Mouse (Mus musculus): ENCODE measurements around the gene Gnat1. TPM values are rescaled to one million over a fixed set of nuclear protein-coding genes. Genes with fewer than 3 reads are reported as not detected.

Gene Gnat1
- polyA plus RNA-seq, 1 experiment from 2014 or later = 1.9 TPM

GRCm38 (mm10) chr9:107648767-107649166, 30.7 kb downstream of the Gnat1 start:
- Histone ChIP-seq H3K36me3 (ENCODE audit: control insufficient read depth, insufficient read depth) (no peaks in the 10 kb centered on the region; the same call in 1 of the 2 replicates), H3K4me3 (ENCODE audit: low read depth, low read length) (no peak overlapping the region), H3K9ac (ENCODE audit: low read depth, low read length) (no peak overlapping the region), H3K9me3 (ENCODE audit: control insufficient read depth) (no peaks in the 10 kb centered on the region), H3K27ac (ENCODE audit: low read depth, low read length) (no peak overlapping the region), H3K4me2 (replicated peaks; ENCODE audit: low read depth) (no peak overlapping the region), H3K4me1 (replicated peaks; ENCODE audit: control insufficient read depth, insufficient read depth, low read length) (peaks cover 3% of the 10 kb centered on the region; the same call in 1 of the 2 replicates), H3K27me3 (replicated peaks; ENCODE audit: control insufficient read depth, insufficient read depth, low read length) (no peaks in the 10 kb centered on the region)
- 47% methylated on average over 3 of the region's 3 CpGs for WGBS
- TF ChIP-seq CTCF (IDR thresholded peaks at IDR 0.05; ENCODE audit: low read depth) = no peak
- ATAC-seq = no peak

GRCm38 (mm10) chr9:107646975-107647374, 32.5 kb downstream of the Gnat1 start:
- WGBS = 72% methylated on average over 6 of the region's 6 CpGs
- H3K4me2 ChIP-seq (replicated peaks; ENCODE audit: low read depth) = no peak overlapping the region
- peak; percentile 40 for TF ChIP-seq CTCF (IDR thresholded peaks at IDR 0.05; ENCODE audit: low read depth)
- H3K27ac ChIP-seq (ENCODE audit: low read depth, low read length) = no peak overlapping the region
- H3K4me3 ChIP-seq (ENCODE audit: low read depth, low read length) = no peak overlapping the region
- peaks cover 3% of the 10 kb centered on the region; the same call in 1 of the 2 replicates for H3K4me1 ChIP-seq (replicated peaks; ENCODE audit: control insufficient read depth, insufficient read depth, low read length)
- no peaks in the 10 kb centered on the region for H3K9me3 ChIP-seq (ENCODE audit: control insufficient read depth)
- H3K9ac ChIP-seq (ENCODE audit: low read depth, low read length) = no peak overlapping the region
- no peak for ATAC-seq
- no peaks in the 10 kb centered on the region for H3K27me3 ChIP-seq (replicated peaks; ENCODE audit: control insufficient read depth, insufficient read depth, low read length)
- no peaks in the 10 kb centered on the region; the same call in 1 of the 2 replicates for H3K36me3 ChIP-seq (ENCODE audit: control insufficient read depth, insufficient read depth)

GRCm38 (mm10) chr9:107645577-107645976, 33.9 kb downstream of the Gnat1 start:
- peak; percentile 56 for ATAC-seq
- Histone ChIP-seq H3K4me2 (replicated peaks; ENCODE audit: low read depth) (peak overlapping the region; percentile 72), H3K4me1 (replicated peaks; ENCODE audit: control insufficient read depth, insufficient read depth, low read length) (peaks cover 3% of the 10 kb centered on the region; the same call in 1 of the 2 replicates), H3K9ac (ENCODE audit: low read depth, low read length) (no peak overlapping the region), H3K36me3 (ENCODE audit: control insufficient read depth, insufficient read depth) (no peaks in the 10 kb centered on the region), H3K27ac (ENCODE audit: low read depth, low read length) (peak overlapping the region; percentile 29; the same call in 1 of the 2 replicates), H3K9me3 (ENCODE audit: control insufficient read depth) (no peaks in the 10 kb centered on the region), H3K27me3 (replicated peaks; ENCODE audit: control insufficient read depth, insufficient read depth, low read length) (no peaks in the 10 kb centered on the region), H3K4me3 (ENCODE audit: low read depth, low read length) (0 out of 2 replicates have a peak overlapping the region, but pooled peaks have one; percentile 35)
- peak; percentile 99 for TF ChIP-seq CTCF (IDR thresholded peaks at IDR 0.05; ENCODE audit: low read depth)
- WGBS = 16% methylated on average over 5 of the region's 5 CpGs

GRCm38 (mm10) chr9:107645153-107645510, 34.4 kb downstream of the Gnat1 start:
- Histone ChIP-seq H3K4me2 (replicated peaks; ENCODE audit: low read depth) (peak overlapping the region; percentile 72), H3K27ac (ENCODE audit: low read depth, low read length) (peak overlapping the region; percentile 71), H3K27me3 (replicated peaks; ENCODE audit: control insufficient read depth, insufficient read depth, low read length) (no peaks in the 10 kb centered on the region), H3K4me1 (replicated peaks; ENCODE audit: control insufficient read depth, insufficient read depth, low read length) (peaks cover 3% of the 10 kb centered on the region; the same call in 1 of the 2 replicates), H3K36me3 (ENCODE audit: control insufficient read depth, insufficient read depth) (no peaks in the 10 kb centered on the region), H3K4me3 (ENCODE audit: low read depth, low read length) (peak overlapping the region; percentile 35), H3K9ac (ENCODE audit: low read depth, low read length) (no peak overlapping the region), H3K9me3 (ENCODE audit: control insufficient read depth) (no peaks in the 10 kb centered on the region)
- ATAC-seq = peak; percentile 77
- 36% methylated on average over 7 of the region's 7 CpGs for WGBS
- TF ChIP-seq CTCF (IDR thresholded peaks at IDR 0.05; ENCODE audit: low read depth) = no peak

GRCm38 (mm10) chr9:107644495-107645152, 34.9 kb downstream of the Gnat1 start:
- peak overlapping the region; percentile 71 for H3K27ac ChIP-seq (ENCODE audit: low read depth, low read length)
- 5% methylated on average over 34 of the region's 35 CpGs for WGBS

GRCm38 (mm10) chr9:107643544-107644214, 35.8 kb downstream of the Gnat1 start:
- no peak overlapping the region for H3K9ac ChIP-seq (ENCODE audit: low read depth, low read length)
- peaks cover 3% of the 10 kb centered on the region; the same call in 1 of the 2 replicates for H3K4me1 ChIP-seq (replicated peaks; ENCODE audit: control insufficient read depth, insufficient read depth, low read length)
- H3K36me3 ChIP-seq (ENCODE audit: control insufficient read depth, insufficient read depth) = no peaks in the 10 kb centered on the region
- no peak overlapping the region; the same call in 1 of the 2 replicates for H3K4me3 ChIP-seq (ENCODE audit: low read depth, low read length)
- WGBS = 92% methylated on average over 13 of the region's 13 CpGs
- TF ChIP-seq CTCF (IDR thresholded peaks at IDR 0.05; ENCODE audit: low read depth) = no peak
- no peaks in the 10 kb centered on the region for H3K27me3 ChIP-seq (replicated peaks; ENCODE audit: control insufficient read depth, insufficient read depth, low read length)
- no peaks in the 10 kb centered on the region for H3K9me3 ChIP-seq (ENCODE audit: control insufficient read depth)
- H3K27ac ChIP-seq (ENCODE audit: low read depth, low read length) = no peak overlapping the region
- ATAC-seq = no peak
- peak overlapping the region; percentile 72; the same call in 1 of the 2 replicates for H3K4me2 ChIP-seq (replicated peaks; ENCODE audit: low read depth)

More at GRCm38 (mm10) chr9:107644495-107645152, 34.9 kb downstream of the Gnat1 start:
- Histone ChIP-seq H3K9ac (ENCODE audit: low read depth, low read length) (peak overlapping the region; percentile 47; the same call in 1 of the 2 replicates), H3K4me2 (replicated peaks; ENCODE audit: low read depth) (peak overlapping the region; percentile 72), H3K9me3 (ENCODE audit: control insufficient read depth) (no peaks in the 10 kb centered on the region), H3K4me1 (replicated peaks; ENCODE audit: control insufficient read depth, insufficient read depth, low read length) (peaks cover 3% of the 10 kb centered on the region; the same call in 1 of the 2 replicates), H3K4me3 (ENCODE audit: low read depth, low read length) (peak overlapping the region; percentile 35), H3K36me3 (ENCODE audit: control insufficient read depth, insufficient read depth) (no peaks in the 10 kb centered on the region), H3K27me3 (replicated peaks; ENCODE audit: control insufficient read depth, insufficient read depth, low read length) (no peaks in the 10 kb centered on the region)
- peak; percentile 76 for ATAC-seq
- TF ChIP-seq CTCF (IDR thresholded peaks at IDR 0.05; ENCODE audit: low read depth) = peak; percentile 99
